Mouse (Mus musculus) olfactory bulb, adult 2 months (tissue): ENCODE results near the gene Hipk3.

Source experiments
- CTCF ChIP-seq: fragments of 200-500 bp; IDR thresholded peaks from 2 replicates; pipeline ENCODE4 v1.5.1; 2012; ENCODE audit warnings: low read depth, mild to moderate bottlenecking, low read length, moderate library complexity; ENCODE audit not compliant: insufficient read depth
- POLR2A ChIP-seq: fragments of 200-500 bp; IDR thresholded peaks from 2 replicates; pipeline ENCODE4 v1.6.1; 2012; ENCODE audit warnings: mild to moderate bottlenecking, low read depth, low read length, moderate library complexity; ENCODE audit not compliant: insufficient read depth

DNA sequence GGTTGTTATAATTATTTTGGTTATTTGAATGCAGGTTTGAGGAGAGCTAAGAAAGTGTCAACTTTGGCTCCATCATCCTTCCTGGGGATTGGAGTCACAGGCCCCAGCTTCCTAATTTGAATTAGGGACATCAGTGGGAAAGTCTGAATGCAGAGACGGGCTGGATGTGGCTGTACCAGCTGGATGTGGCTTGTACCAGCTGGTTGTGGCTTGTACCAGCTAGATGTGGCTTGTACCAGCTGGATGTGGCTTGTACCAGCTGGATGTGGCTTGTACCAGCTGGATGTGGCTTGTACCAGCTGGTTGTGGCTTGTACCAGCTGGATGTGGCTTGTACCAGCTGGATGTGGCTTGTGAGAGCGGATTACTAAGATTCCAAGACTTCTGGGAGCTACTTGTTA, 74.8 kb downstream of the Hipk3 start:
- no peak for TF ChIP-seq CTCF
- no peak for TF ChIP-seq POLR2A
